Mouse (Mus musculus): ENCODE measurements around the gene Tspoap1. TPM values are rescaled to one million over a fixed set of nuclear protein-coding genes. Genes with fewer than 3 reads are reported as not detected.

Tspoap1 gene
- polyA plus RNA-seq, 1 experiment from 2014 or later = 33.0 TPM

DNA sequence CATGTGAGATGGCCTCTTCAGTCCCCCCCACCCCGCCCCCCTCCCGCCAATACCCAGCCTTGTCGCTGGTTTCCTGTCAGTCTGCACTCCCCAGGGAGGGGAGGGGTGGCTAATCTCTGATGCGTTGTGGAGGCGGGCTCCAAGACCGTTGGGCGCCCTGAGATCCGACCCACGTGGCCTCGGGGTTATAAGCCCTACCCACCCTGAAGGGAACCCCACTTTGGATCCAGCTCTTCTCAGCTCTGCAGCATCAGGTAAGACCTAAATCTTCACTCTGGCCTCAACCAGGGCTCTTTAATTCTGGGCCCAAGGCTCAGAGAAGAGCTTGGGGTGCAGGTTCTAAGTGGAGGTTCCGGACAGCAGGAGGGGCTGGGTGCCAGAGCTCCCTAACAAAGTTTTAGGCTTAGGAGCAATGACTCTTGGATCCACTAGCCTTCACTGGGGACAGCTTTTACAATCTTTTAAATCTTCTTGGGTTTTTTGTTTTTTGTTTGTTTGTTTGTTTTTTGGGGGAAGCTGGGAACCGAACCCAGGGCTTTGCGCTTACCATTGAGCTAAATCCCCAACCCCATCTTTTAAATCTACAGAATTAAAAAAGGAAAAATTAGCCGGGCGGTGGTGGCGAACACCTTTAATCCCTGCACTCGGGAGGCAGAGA is 4.9 kb upstream of the Tspoap1 start:
- ATAC-seq (ENCODE audit: low FRiP score) = no peak
- 70% methylated on average over 17 of the region's 17 CpGs for WGBS
- Histone ChIP-seq H3K9me3 (no peaks in the 10 kb centered on the region), H3K9ac (no peak overlapping the region), H3K27ac (no peak overlapping the region), H3K4me1 (peaks cover 10% of the 10 kb centered on the region), H3K27me3 (peaks cover 11% of the 10 kb centered on the region), H3K36me3 (replicated peaks) (no peaks in the 10 kb centered on the region), H3K4me3 (replicated peaks) (no peak overlapping the region), H3K4me2 (no peak overlapping the region)

DNA sequence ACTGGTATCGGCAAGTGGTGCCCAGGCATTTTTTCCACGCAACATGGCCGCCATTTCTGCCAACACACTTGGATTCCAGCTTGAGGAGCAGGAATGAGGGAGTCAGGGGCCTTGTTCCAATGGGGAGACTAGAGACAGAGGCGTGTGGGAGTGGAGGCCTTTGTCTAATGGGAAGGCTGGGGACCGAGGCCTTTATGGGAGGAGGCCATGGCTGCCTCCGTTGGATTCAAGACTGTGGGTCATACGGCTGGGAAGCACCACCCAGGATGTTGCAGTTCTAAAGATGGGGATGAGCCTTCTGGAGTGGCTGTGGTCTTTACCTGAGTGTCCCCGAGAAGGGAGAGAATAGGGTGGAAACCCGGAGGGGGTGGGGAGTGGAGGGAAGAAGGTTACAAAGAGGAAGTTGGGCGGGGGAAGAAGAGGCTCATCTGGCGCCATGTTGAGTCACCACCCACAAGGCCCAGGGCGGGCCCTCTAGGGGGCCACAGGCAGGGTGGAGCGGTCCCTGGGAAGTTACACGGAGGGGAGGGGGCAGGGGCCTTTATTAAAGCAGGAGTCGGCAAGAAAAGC is 4.0 kb upstream of the Tspoap1 start:
- no peak for ATAC-seq (ENCODE audit: low FRiP score)
- Histone ChIP-seq H3K36me3 (replicated peaks) (no peaks in the 10 kb centered on the region), H3K4me1 (peaks cover 18% of the 10 kb centered on the region), H3K9ac (no peak overlapping the region), H3K4me2 (no peak overlapping the region), H3K27ac (no peak overlapping the region), H3K4me3 (replicated peaks) (no peak overlapping the region), H3K27me3 (peaks cover 19% of the 10 kb centered on the region), H3K9me3 (no peaks in the 10 kb centered on the region)
- 91% methylated on average over 15 of the region's 15 CpGs for WGBS

DNA sequence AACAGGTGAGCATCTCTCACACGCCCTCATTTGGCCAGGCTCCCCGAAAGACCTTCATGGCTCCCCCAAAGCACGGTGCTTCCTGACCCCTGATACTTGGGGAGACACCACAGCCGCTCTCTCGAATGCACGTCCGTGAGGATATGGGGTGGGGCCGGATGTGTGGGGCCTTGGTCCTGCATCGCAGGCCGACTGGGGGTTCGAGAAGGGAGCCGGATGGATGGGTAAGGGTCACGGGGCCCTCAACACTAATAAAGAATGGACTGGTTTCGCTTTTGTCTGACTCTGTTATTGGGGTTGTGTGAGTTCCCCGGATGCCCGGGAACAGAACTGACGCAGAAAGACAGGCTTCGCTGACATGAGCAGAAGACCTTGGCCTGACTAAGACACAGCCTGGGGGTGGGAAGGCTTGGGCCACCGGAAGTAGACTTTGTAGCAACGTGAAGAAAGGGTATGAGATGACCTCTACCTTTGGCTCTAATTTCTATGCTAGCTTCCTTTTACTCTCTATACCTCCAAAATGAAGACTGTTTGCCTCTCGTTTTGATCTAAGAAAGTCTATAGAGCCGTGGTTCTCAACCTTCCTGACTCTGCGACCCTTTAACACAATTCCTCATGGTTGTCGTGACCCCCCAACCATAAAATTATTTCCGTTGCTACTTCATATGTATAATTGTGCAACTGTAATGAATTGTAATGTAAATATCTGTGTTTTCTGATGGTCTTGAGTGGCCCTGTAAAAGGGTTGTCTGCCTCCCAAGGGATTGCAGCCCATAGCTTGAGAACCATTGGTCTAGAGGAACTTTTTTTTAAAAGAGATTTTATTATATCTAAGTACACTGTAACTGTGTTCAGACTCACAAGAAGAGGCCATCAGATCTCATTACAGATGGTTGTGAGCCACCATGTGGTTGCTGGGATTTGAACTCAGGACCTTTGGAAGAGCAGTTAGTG is 3.1 kb upstream of the Tspoap1 start:
- no peak overlapping the region for H3K4me2 ChIP-seq
- no peaks in the 10 kb centered on the region for H3K36me3 ChIP-seq (replicated peaks)
- H3K4me3 ChIP-seq (replicated peaks) = no peak overlapping the region
- peaks cover 28% of the 10 kb centered on the region for H3K27me3 ChIP-seq
- peaks cover 26% of the 10 kb centered on the region for H3K4me1 ChIP-seq
- H3K27ac ChIP-seq = no peak overlapping the region
- H3K9ac ChIP-seq = no peak overlapping the region
- WGBS = 89% methylated on average over 25 of the region's 25 CpGs
- ATAC-seq (ENCODE audit: low FRiP score) = no peak
- no peaks in the 10 kb centered on the region for H3K9me3 ChIP-seq

DNA sequence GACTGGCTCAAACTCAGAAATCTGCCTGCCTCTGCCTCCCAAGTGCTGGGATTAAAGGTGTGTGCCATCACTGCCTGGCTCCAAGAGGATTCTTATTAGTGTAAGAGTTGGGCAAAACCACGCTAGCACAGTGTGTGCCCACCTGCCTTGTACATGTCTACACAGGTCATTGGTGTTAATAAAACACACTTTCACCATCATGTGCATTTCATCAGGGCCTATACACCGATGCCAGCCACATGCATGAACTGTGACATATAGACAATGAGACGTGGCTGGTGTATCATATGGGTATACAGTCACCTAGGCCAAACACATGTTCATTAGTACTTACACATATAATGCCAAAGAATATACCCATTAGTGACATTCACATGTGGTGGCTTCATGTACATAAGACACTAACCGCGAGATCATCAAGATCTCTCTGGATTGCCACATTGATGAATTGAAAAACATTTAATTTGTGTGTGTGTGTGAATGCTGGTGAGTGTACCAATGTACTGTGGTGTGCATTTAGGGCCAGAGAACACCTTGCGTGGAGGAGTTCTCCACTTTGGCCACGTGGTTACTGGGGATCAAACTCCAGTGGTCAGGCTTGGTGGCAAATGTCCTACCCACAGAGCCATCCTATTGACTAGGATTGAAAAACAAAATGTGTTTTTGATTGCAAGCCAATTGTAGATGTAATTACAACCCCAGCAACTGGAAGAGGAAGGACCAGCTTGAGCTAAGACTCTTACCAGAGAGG is 2.0 kb upstream of the Tspoap1 start:
- H3K27me3 ChIP-seq = peaks cover 39% of the 10 kb centered on the region
- no peak overlapping the region for H3K27ac ChIP-seq
- H3K4me3 ChIP-seq (replicated peaks) = no peak overlapping the region
- H3K4me1 ChIP-seq = peaks cover 36% of the 10 kb centered on the region
- 83% methylated on average over 7 of the region's 7 CpGs for WGBS
- no peaks in the 10 kb centered on the region for H3K36me3 ChIP-seq (replicated peaks)
- no peak overlapping the region for H3K4me2 ChIP-seq
- no peaks in the 10 kb centered on the region for H3K9me3 ChIP-seq
- ATAC-seq (ENCODE audit: low FRiP score) = no peak
- no peak overlapping the region for H3K9ac ChIP-seq

DNA sequence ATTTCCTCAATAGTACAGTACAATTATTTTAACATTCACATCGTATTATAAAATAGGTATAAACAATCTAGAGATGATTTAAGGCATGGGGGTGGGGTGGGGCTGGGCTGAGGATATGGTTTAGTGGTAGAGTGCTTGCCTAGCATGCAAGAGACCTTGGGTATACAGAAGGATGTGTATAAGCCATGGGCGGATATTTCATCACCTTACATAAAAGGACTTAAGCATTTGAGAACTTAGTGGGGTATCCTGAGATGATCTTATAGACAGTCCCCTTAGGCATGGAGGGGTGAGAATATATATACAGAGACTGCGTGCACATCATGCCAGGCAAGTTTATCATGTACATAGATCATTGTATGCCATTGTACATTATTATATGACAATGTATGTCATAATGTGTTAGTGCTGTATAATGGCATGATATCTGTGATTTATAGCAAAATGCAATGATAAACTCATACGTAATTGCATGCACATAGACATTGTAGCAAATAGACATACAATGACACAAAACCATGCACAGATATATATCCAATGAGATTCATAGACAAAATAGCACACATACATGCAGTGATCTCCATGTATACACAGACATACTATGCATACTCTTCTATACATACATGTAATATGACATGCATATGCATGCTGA is 1.3 kb upstream of the Tspoap1 start:
- H3K27ac ChIP-seq = no peak overlapping the region
- 82% methylated on average over 4 of the region's 4 CpGs for WGBS
- no peak overlapping the region for H3K4me2 ChIP-seq
- H3K4me1 ChIP-seq = peaks cover 44% of the 10 kb centered on the region
- H3K36me3 ChIP-seq (replicated peaks) = no peaks in the 10 kb centered on the region
- H3K9ac ChIP-seq = no peak overlapping the region
- peaks cover 42% of the 10 kb centered on the region for H3K27me3 ChIP-seq
- H3K9me3 ChIP-seq = no peaks in the 10 kb centered on the region
- no peak for ATAC-seq (ENCODE audit: low FRiP score)
- H3K4me3 ChIP-seq (replicated peaks) = no peak overlapping the region

DNA sequence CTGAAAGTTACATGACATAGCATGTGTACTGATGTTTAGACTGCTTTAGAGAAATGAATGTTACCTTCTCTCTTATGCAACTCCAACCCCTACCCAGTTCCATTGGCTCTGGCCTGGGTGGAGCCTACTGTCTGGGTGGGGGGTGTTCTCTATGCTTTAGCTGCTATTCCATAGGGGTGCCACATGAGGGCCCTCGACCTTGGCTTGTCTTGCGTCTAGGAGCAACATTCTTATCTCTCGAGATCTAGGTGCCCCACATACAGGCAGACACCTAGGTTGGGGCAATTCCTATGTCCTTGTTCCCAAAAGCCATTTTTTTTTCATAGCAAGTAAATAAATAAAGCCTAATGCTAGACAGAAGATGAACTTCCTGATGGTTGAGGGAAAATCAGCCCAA is 734 bp upstream of the Tspoap1 start:
- no peak for ATAC-seq (ENCODE audit: low FRiP score)
- 11% methylated on average over 3 of the region's 3 CpGs for WGBS

DNA sequence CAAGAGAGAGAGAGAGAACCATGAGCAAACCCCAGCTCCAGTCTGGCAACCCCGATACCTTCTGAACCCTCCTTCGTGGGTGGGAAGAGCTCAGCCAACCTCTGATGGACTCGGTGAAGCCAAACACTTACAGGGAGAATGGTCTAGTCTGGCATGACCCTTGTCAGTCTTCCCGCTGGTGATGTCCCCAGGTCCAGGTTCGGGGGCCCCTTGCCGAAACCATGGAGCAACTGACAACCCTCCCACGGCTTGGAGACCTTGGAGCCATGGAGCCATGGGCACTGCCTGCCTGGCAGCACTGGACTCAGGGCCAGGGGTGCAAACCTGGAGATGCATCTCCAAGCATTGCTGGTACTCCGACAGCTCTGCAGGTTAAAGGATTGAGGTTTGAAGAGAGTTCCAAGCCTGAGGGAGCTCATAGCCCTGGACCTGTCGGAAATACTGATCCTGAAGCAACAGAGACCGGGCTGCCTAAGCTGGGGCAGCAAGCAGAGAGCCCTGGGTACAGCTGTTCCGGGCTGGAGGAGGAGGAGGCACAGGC is 910 bp downstream of the Tspoap1 start:
- H3K4me1 ChIP-seq = peaks cover 59% of the 10 kb centered on the region
- H3K9me3 ChIP-seq = no peaks in the 10 kb centered on the region
- WGBS = 60% methylated on average over 11 of the region's 11 CpGs
- peak overlapping the region; percentile 67 for H3K4me3 ChIP-seq (replicated peaks)
- no peak overlapping the region for H3K27ac ChIP-seq
- H3K36me3 ChIP-seq (replicated peaks) = no peaks in the 10 kb centered on the region
- peaks cover 59% of the 10 kb centered on the region for H3K27me3 ChIP-seq
- H3K9ac ChIP-seq = peak overlapping the region; percentile 52
- no peak for ATAC-seq (ENCODE audit: low FRiP score)
- H3K4me2 ChIP-seq = peak overlapping the region; percentile 98

More for the DNA sequence above, 734 bp upstream of the Tspoap1 start:
- Histone ChIP-seq H3K27ac (peak overlapping the region; percentile 63; the same call in 1 of the 2 replicates), H3K9me3 (no peaks in the 10 kb centered on the region), H3K27me3 (peaks cover 43% of the 10 kb centered on the region), H3K9ac (no peak overlapping the region), H3K36me3 (replicated peaks) (no peaks in the 10 kb centered on the region), H3K4me1 (peaks cover 48% of the 10 kb centered on the region), H3K4me2 (peak overlapping the region; percentile 98; the same call in 1 of the 2 replicates), H3K4me3 (replicated peaks) (no peak overlapping the region)

DNA sequence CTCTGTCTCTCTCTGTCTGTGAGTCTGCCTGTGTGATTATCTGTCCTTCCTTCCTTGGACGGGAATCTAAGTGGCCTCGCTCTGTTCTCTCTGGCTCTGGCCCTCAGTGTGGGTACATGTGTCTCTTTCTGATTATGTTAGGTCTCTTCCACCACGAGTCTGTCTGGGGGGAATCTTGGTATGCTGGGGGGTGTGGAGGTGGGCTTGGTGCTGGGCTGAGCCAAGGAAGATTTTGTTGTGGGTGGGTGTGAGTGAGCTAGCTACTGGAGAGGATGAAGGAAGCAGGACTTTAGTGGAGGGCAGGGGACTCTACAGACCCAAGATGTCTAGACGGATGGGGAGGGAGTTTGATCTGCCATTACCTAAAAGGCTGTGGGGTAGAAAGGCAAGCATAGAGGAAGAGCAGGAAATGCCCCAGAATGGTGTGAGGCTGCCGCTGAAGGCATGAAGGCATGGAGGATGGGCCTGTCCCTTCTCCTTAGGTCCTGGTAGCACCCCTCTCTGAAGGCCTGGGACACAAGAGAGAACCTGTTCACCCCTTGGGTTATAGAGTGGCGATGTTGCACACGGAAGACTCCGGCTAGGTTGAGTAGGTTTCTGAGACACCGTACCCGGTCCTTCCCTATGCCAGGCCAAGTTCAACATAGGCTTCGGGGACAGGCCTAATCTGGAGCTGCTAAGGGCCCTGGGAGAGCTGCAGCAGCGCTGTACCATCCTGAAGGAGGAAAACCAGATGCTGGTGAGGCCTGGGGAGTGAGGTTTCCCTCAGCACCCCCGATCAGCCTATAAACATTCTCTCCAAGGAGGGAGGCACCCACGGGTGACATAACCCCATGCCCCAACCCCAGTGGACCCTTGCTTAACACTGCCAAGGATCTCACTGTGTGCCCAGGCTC is 1.7 kb downstream of the Tspoap1 start:
- Histone ChIP-seq H3K4me3 (replicated peaks) (peak overlapping the region; percentile 67), H3K27ac (0 out of 2 replicates have a peak overlapping the region, but pooled peaks have one; percentile 47), H3K36me3 (replicated peaks) (no peaks in the 10 kb centered on the region), H3K4me2 (peak overlapping the region; percentile 98), H3K4me1 (peaks cover 59% of the 10 kb centered on the region), H3K27me3 (peaks cover 60% of the 10 kb centered on the region), H3K9me3 (no peaks in the 10 kb centered on the region), H3K9ac (peak overlapping the region; percentile 82)
- 79% methylated on average over 14 of the region's 14 CpGs for WGBS
- ATAC-seq (ENCODE audit: low FRiP score) = no peak

DNA sequence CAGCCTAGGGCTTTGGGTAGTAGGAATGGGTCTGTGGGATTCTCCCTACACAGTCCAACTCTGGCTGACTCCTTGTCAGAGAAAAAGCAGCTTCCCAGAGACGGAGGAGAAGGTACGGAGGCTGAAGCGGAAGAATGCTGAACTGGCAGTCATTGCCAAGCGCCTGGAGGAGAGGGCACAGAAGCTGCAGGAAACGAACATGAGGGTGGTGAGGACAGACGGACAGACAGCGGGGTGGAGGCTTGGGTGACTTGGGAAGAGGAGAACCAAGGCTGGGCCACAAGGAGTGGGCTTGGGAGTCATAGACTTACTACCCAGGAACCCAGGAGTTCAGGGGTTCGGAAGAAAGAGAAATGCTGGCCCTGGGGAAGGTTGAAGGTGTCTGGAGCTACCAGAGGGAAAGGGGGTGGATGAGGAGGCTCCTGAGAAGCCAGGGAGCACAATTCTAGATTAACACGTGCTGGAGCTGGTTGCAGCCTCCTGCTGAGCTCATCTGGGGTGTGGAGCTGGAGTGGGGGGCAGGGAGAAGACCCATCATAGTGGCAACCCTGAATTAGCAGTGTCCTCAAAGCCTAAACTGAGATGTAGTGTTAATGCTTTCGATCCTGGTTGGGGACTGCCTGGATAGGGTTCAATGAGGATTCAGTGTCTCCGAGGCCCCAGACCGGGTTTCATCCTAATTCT is 2.5 kb downstream of the Tspoap1 start:
- WGBS = 41% methylated on average over 12 of the region's 12 CpGs
- no peak for ATAC-seq (ENCODE audit: low FRiP score)

DNA sequence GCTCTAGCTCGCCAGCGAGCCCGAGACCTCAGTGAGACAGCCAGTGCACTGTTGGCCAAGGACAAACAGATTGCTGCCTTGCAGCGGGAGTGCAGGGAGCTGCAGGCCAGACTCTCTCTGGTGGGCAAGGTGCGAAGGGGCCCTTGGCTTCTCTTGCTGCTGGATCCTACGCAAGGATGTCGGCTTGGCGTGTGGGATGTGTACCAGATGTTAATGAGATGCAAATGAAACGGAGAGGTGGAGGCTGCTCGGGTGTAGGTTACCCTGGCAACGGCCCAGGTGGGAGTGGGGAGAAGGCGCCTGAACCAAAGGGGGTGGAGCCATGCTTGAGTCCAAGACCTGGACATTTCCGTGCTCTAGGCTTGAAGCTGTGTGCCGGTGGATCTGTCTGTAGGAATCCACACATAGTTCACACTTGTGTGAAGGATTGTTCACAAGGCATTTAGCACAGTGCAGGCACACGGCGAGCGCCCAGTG is 3.2 kb downstream of the Tspoap1 start:
- Histone ChIP-seq H3K36me3 (replicated peaks) (peaks cover 4% of the 10 kb centered on the region; the same call in 1 of the 2 replicates), H3K4me2 (peak overlapping the region; percentile 98), H3K4me3 (replicated peaks) (peak overlapping the region; percentile 67), H3K27me3 (peaks cover 55% of the 10 kb centered on the region), H3K27ac (peak overlapping the region; percentile 71), H3K9me3 (no peaks in the 10 kb centered on the region), H3K9ac (peak overlapping the region; percentile 82), H3K4me1 (peaks cover 59% of the 10 kb centered on the region)
- WGBS = 1% methylated on average over 17 of the region's 17 CpGs
- ATAC-seq (ENCODE audit: low FRiP score) = peak; percentile 67

More for the DNA sequence above, 2.5 kb downstream of the Tspoap1 start:
- H3K27ac ChIP-seq = peak overlapping the region; percentile 47
- peaks cover 59% of the 10 kb centered on the region for H3K4me1 ChIP-seq
- no peaks in the 10 kb centered on the region for H3K36me3 ChIP-seq (replicated peaks)
- peak overlapping the region; percentile 67 for H3K4me3 ChIP-seq (replicated peaks)
- H3K9me3 ChIP-seq = no peaks in the 10 kb centered on the region
- peak overlapping the region; percentile 82 for H3K9ac ChIP-seq
- peaks cover 60% of the 10 kb centered on the region for H3K27me3 ChIP-seq
- peak overlapping the region; percentile 98 for H3K4me2 ChIP-seq

All from forebrain, embryonic 12.5 days (tissue).